Mouse (Mus musculus): ENCODE results near the gene Hcrt. TPM values are rescaled to one million over a fixed set of nuclear protein-coding genes. Genes with fewer than 3 reads are reported as not detected.

Hcrt gene
- polyA plus RNA-seq, 1 experiment = not detected

GRCm38 (mm10) chr11:100761547-100762045 is 1.1 kb downstream of the Hcrt start:
- Histone ChIP-seq H3K4me3 (replicated peaks; ENCODE audit: insufficient read depth, low read depth, low read length) (peak overlapping the region; percentile 56), H3K4me1 (ENCODE audit: control insufficient read depth, insufficient read depth, low read length) (no peaks in the 10 kb centered on the region), H3K27me3 (ENCODE audit: control insufficient read depth, insufficient read depth, low read length) (no peaks in the 10 kb centered on the region), H3K27ac (ENCODE audit: insufficient read depth, low read length) (no peak overlapping the region)
- 1% methylated on average over 27 of the region's 27 CpGs for WGBS
- peak; percentile 86 to 94 for DNase-seq
- TF ChIP-seq CTCF (IDR thresholded peaks at IDR 0.05; ENCODE audit: borderline replicate concordance, insufficient read depth, low read depth, low read length) = peak; percentile 68
- TF ChIP-seq POLR2A (IDR thresholded peaks at IDR 0.05; ENCODE audit: borderline replicate concordance, insufficient read depth, low read length) = peak; percentile 28; the same call in 1 of the 2 replicates

- TF ChIP-seq CTCF (IDR thresholded peaks at IDR 0.05; ENCODE audit: borderline replicate concordance, insufficient read depth, low read depth, low read length) (peak; percentile 30; the same call in 1 of the 2 replicates), POLR2A (IDR thresholded peaks at IDR 0.05; ENCODE audit: borderline replicate concordance, insufficient read depth, low read length) (no peak)
- peak within 1 kb of the TSS; percentile 24 for H3K4me3 ChIP-seq (replicated peaks; ENCODE audit: insufficient read depth, low read depth, low read length)
- peak in 1 of 2 experiments; percentile 54 for DNase-seq
- no peak within 1 kb of the TSS for H3K27ac ChIP-seq (ENCODE audit: insufficient read depth, low read length)
- 2% methylated on average over 48 of the region's 51 CpGs for WGBS
- no peaks in the 10 kb centered on the region for H3K27me3 ChIP-seq (ENCODE audit: control insufficient read depth, insufficient read depth, low read length)
- H3K4me1 ChIP-seq (ENCODE audit: control insufficient read depth, insufficient read depth, low read length) = no peaks in the 10 kb centered on the region
Observed at GRCm38 (mm10) chr11:100759611-100760233, 3.0 kb downstream of the Hcrt start, which contains the start of gene Kcnh4. TSS of gene Kcnh4 (minus strand) at chr11:100759942.

- WGBS = 15% methylated on average over 35 of the region's 35 CpGs
- no peak for TF ChIP-seq POLR2A (IDR thresholded peaks at IDR 0.05; ENCODE audit: borderline replicate concordance, insufficient read depth, low read length)
- peak overlapping the region; percentile 16 for H3K4me3 ChIP-seq (replicated peaks; ENCODE audit: insufficient read depth, low read depth, low read length)
- H3K27me3 ChIP-seq (ENCODE audit: control insufficient read depth, insufficient read depth, low read length) = no peaks in the 10 kb centered on the region
- DNase-seq = no peak
- H3K27ac ChIP-seq (ENCODE audit: insufficient read depth, low read length) = no peak overlapping the region
- no peaks in the 10 kb centered on the region for H3K4me1 ChIP-seq (ENCODE audit: control insufficient read depth, insufficient read depth, low read length)
Observed at GRCm38 (mm10) chr11:100758707-100759610, 3.8 kb downstream of the Hcrt start.

GRCm38 (mm10) chr11:100757566-100757965 is 5.2 kb downstream of the Hcrt start:
- no peak for DNase-seq
- 89% methylated on average over 12 of the region's 12 CpGs for whole genome bisulfite sequencing
- Histone ChIP-seq H3K4me1 (ENCODE audit: control insufficient read depth, insufficient read depth, low read length) (no peaks in the 10 kb centered on the region), H3K4me3 (replicated peaks; ENCODE audit: insufficient read depth, low read depth, low read length) (no peak overlapping the region), H3K27ac (ENCODE audit: insufficient read depth, low read length) (no peak overlapping the region), H3K27me3 (ENCODE audit: control insufficient read depth, insufficient read depth, low read length) (no peaks in the 10 kb centered on the region)
- no peak for TF ChIP-seq POLR2A (IDR thresholded peaks at IDR 0.05; ENCODE audit: borderline replicate concordance, insufficient read depth, low read length)
- TF ChIP-seq CTCF (IDR thresholded peaks at IDR 0.05; ENCODE audit: borderline replicate concordance, insufficient read depth, low read depth, low read length) = no peak

GRCm38 (mm10) chr11:100756476-100756875 is 6.3 kb downstream of the Hcrt start:
- WGBS = 70% methylated on average over 6 of the region's 6 CpGs

GRCm38 (mm10) chr11:100754693-100755057 is 8.1 kb downstream of the Hcrt start:
- H3K4me1 ChIP-seq (ENCODE audit: control insufficient read depth, insufficient read depth, low read length) = no peaks in the 10 kb centered on the region
- TF ChIP-seq CTCF (IDR thresholded peaks at IDR 0.05; ENCODE audit: borderline replicate concordance, insufficient read depth, low read depth, low read length) = no peak
- TF ChIP-seq POLR2A (IDR thresholded peaks at IDR 0.05; ENCODE audit: borderline replicate concordance, insufficient read depth, low read length) = no peak
- no peaks in the 10 kb centered on the region for H3K27me3 ChIP-seq (ENCODE audit: control insufficient read depth, insufficient read depth, low read length)
- no peak for DNase-seq
- H3K27ac ChIP-seq (ENCODE audit: insufficient read depth, low read length) = no peak overlapping the region
- H3K4me3 ChIP-seq (replicated peaks; ENCODE audit: insufficient read depth, low read depth, low read length) = no peak overlapping the region
- 80% methylated on average over 3 of the region's 3 CpGs for WGBS

More at GRCm38 (mm10) chr11:100756476-100756875, 6.3 kb downstream of the Hcrt start:
- TF ChIP-seq CTCF (IDR thresholded peaks at IDR 0.05; ENCODE audit: borderline replicate concordance, insufficient read depth, low read depth, low read length) = no peak
- no peak for TF ChIP-seq POLR2A (IDR thresholded peaks at IDR 0.05; ENCODE audit: borderline replicate concordance, insufficient read depth, low read length)
- H3K4me3 ChIP-seq (replicated peaks; ENCODE audit: insufficient read depth, low read depth, low read length) = no peak overlapping the region
- H3K27me3 ChIP-seq (ENCODE audit: control insufficient read depth, insufficient read depth, low read length) = no peaks in the 10 kb centered on the region
- DNase-seq = no peak
- no peaks in the 10 kb centered on the region for H3K4me1 ChIP-seq (ENCODE audit: control insufficient read depth, insufficient read depth, low read length)
- no peak overlapping the region for H3K27ac ChIP-seq (ENCODE audit: insufficient read depth, low read length)

GRCm38 (mm10) chr11:100754021-100754692 is 8.6 kb downstream of the Hcrt start:
- WGBS = 78% methylated on average over 12 of the region's 12 CpGs
- Histone ChIP-seq H3K4me3 (replicated peaks; ENCODE audit: insufficient read depth, low read depth, low read length) (no peak overlapping the region), H3K4me1 (ENCODE audit: control insufficient read depth, insufficient read depth, low read length) (no peaks in the 10 kb centered on the region), H3K27me3 (ENCODE audit: control insufficient read depth, insufficient read depth, low read length) (no peaks in the 10 kb centered on the region), H3K27ac (ENCODE audit: insufficient read depth, low read length) (no peak overlapping the region)
- no peak for DNase-seq
- TF ChIP-seq CTCF (IDR thresholded peaks at IDR 0.05; ENCODE audit: borderline replicate concordance, insufficient read depth, low read depth, low read length) (no peak), POLR2A (IDR thresholded peaks at IDR 0.05; ENCODE audit: borderline replicate concordance, insufficient read depth, low read length) (no peak)
